Mouse (Mus musculus) heart, postnatal 0 days (tissue): Measurements from ENCODE around the gene Elobl.

Experiments
- CTCF ChIP-seq: IDR thresholded peaks from 2 replicates; pipeline ENCODE4 v1.5.1; 2016; ENCODE audit warnings: antibody characterized with exemption, control low read depth, low read depth
- EP300 ChIP-seq: IDR thresholded peaks from 2 replicates; pipeline ENCODE4 v1.6.1; 2016; ENCODE audit warnings: antibody characterized with exemption, low read depth

- TF ChIP-seq EP300 = no peak
- TF ChIP-seq CTCF = no peak
Observed at GRCm38 (mm10) chr11:89005473-89005872, 38.7 kb upstream of the Elobl start.
